Mouse (Mus musculus) thymus, postnatal 10 days (tissue): ENCODE measurements around the gene Magix.

Source experiments
- DNase-seq, 2 experiments: peaks; one replicate each; pipeline ENCODE4 v3.0.0; 2021; ENCODE audit warnings: low spot score in 2 of 2

Gene Magix

DNA sequence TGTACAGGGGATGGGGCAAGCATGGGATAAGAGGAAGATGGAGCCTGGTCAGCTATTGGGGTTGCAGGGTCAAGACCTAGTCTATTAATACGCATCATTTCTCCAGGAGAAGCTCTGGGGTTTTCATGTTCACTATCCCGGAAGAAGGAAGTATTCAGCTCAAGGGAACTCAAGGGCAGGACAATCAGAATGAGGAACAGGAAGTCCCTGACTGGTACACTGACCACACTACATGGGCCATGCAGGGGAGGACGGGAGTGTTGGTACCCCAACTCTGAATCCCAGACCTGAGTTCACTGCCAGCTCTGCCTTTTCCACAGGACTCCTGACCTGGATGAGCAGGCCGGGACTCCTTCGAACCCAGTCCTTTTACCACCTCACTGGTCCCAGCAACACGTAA, 48.5 kb downstream of the Magix start:
- DNase-seq = no peak
